10 mouse cellular contexts compared by ENCODE assay signal in the genomic region with DNA sequence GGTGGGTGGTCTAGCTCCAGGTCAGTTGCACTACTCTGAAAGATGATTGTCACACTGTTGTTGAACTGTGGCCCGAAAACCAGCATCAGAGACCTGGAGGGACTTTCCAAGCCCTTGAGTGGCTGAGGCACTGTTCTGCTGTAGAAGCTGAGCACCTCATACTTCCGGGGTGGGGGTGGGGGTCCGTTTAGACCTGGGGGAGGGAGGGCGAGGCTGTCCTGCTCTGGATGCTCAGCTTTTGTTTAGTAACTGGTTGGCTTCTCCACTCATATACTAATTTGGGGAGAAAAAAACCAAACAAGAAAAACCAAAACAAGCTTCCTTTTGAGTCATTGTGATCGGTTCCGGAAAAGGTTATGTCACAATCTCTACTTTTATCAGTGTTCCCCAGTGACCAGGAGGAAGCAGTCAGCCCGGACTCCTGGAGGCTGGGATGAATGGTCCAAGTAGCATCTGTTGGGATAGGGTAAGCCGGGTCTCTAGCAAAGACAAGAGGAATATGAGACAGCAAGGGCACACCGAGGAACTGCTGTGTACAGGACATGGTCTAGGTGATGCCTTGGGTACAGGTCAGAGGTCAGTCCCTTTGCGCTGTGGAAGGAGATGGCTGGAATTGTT. TPM values are rescaled to one million over a fixed set of nuclear protein-coding genes. Genes with fewer than 3 reads are reported as not detected.
DNase-seq lines count a peak whose midpoint lies in the region; ATAC-seq lines count a peak whose summit lies in the region.
"Had no signal": no experiment of that assay in that cellular context is flagged by ENCODE, and none has a peak within 500 bp of the region (broad histone marks: within the 10 kb centered on the region; RNA-seq: fewer than 3 reads in every experiment).

No protein-coding gene starts in this region.

- ATAC-seq in megakaryocyte progenitor cell, adult 5-6 weeks (replicated peaks; ENCODE audit: poor library complexity), result peak; percentile 67
- ATAC-seq: hindbrain, embryonic 16.5 days had no signal

- peak; percentile 30 for DNase-seq in kidney, adult 9 months
- no peak for DNase-seq in kidney, postnatal 14 days
- peak; percentile 92 for DNase-seq in 416B (ENCODE audit: low read depth)
- DNase-seq in T-cell, adult 2 months (ENCODE audit: low spot score), result peak; percentile 72
- no peak for DNase-seq in retina, embryonic 14.5 days (ENCODE audit: low spot score)
- no peak for DNase-seq in ovary, postnatal 14 days (ENCODE audit: low spot score)
- DNase-seq in layer of hippocampus, adult 18-20 months (ENCODE audit: low spot score in 2 of 2), result no peak
- DNase-seq: kidney, postnatal 10 days had no signal

RNA-seq across cellular contexts. Expression of a gene that starts 17.5 kb away (rescaled TPM):
- 3.9 and 6.3 TPM in 2 replicates for total RNA-seq in megakaryocyte progenitor cell, adult 5-6 weeks (2015)
- 2.6 and 2.9 TPM in 2 replicates for total RNA-seq in megakaryocyte progenitor cell, adult 5-6 weeks (2017)
- 10 to 100 TPM; 12.1 to 12.7 TPM for total RNA-seq in layer of hippocampus, adult 18-20 months (2021)

RNA-seq across cellular contexts. Expression of a gene that starts 43.1 kb away (rescaled TPM):
- total RNA-seq in megakaryocyte progenitor cell, adult 5-6 weeks (2015), result not detected in 2 replicates
- total RNA-seq in megakaryocyte progenitor cell, adult 5-6 weeks (2017), result not detected in 2 replicates
- total RNA-seq in layer of hippocampus, adult 18-20 months (2021), result under 1 TPM; 0.64 to 0.79 TPM

RNA-seq across cellular contexts. Expression of a gene that starts 44.8 kb away (rescaled TPM):
- total RNA-seq in megakaryocyte progenitor cell, adult 5-6 weeks (2015), result 1.5 and 4.4 TPM in 2 replicates
- total RNA-seq in megakaryocyte progenitor cell, adult 5-6 weeks (2017), result 1.3 and 3.2 TPM in 2 replicates
- total RNA-seq in layer of hippocampus, adult 18-20 months (2021), result 1 to 10 TPM in 1 of 2 experiments, under 1 TPM in 1; 0.74 to 1.2 TPM

Comparison
In these comparisons a context has a peak if more than half of its experiments do, and no peak if none do; other contexts are left out.
1. DNase-seq: peak in kidney, adult 9 months (single experiment), 416B (single experiment) and T-cell, adult 2 months (single experiment); none in kidney, postnatal 14 days (single experiment), retina, embryonic 14.5 days (single experiment), ovary, postnatal 14 days (single experiment) and layer of hippocampus, adult 18-20 months (0 of 2).